Mouse (Mus musculus): ENCODE data around the gene Cks1b.

DNA sequence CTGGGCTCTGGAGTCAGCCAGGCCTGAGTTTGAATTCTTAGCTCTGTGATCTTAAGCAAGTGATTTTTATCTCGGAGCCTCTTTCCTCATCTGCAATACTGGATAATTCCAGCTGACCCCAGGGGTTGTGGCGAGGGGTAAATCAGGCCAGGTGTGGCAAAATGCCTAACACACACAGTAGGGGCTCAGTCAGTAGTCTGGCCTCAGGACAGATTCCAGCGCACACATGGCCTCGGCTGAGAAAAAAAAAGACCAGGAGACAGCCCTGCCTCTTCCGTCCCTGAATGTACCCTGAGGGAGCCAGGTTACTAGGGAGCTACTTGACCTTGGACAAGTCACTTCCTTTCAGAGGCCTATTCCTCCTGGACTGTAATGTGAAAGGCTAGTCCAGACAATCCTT is 35.2 kb downstream of the Cks1b start:
- TF ChIP-seq TAL1 (IDR thresholded peaks at IDR 0.05; ENCODE audit: low read length): no peak
- TF ChIP-seq GATA1 (IDR thresholded peaks at IDR 0.05; ENCODE audit: low read length): no peak

Data from erythroblast, embryonic 14.5 days (primary cell).